Mouse (Mus musculus) urinary bladder, postnatal 36 days (tissue): Measurements from ENCODE around the gene Cd274.
"Not testable (repeated sequence)": the region's sequence is repeated elsewhere in the genome, so short reads cannot be mapped to it uniquely, and the experiment has no call there.

Experiments
- DNase-seq, 2 experiments: peaks; one replicate each; pipeline ENCODE4 v3.0.0; 2022; ENCODE audit warnings: low spot score in 2 of 2, mixed read lengths in 1 of 2

Cd274 gene

GRCm38 (mm10) chr19:29393333-29393732, 26.1 kb downstream of the Cd274 start:
- no peak for DNase-seq

- DNase-seq: no peak
These were observed 27.5 kb downstream of the Cd274 start for GRCm38 (mm10) chr19:29394721-29395120.

- no peak for DNase-seq
These were observed 29.1 kb downstream of the Cd274 start for GRCm38 (mm10) chr19:29396353-29396752.

GRCm38 (mm10) chr19:29399786-29400185, 32.5 kb downstream of the Cd274 start:
- no peak for DNase-seq

- DNase-seq: no peak
These were observed 33.2 kb downstream of the Cd274 start for GRCm38 (mm10) chr19:29400466-29400865.

GRCm38 (mm10) chr19:29402621-29403020, 35.4 kb downstream of the Cd274 start:
- DNase-seq: no peak

- no peak for DNase-seq
These were observed 36.0 kb downstream of the Cd274 start for GRCm38 (mm10) chr19:29403251-29403650.

GRCm38 (mm10) chr19:29405388-29405787, 38.1 kb downstream of the Cd274 start:
- DNase-seq: no peak

GRCm38 (mm10) chr19:29406042-29407017, 39.1 kb downstream of the Cd274 start:
- DNase-seq: no peak

- no peak for DNase-seq
These were observed 43.4 kb downstream of the Cd274 start, which contains the start of gene Pdcd1lg2 for GRCm38 (mm10) chr19:29410619-29411018. TSS of gene Pdcd1lg2 (plus strand) at chr19:29410919.

- DNase-seq: no peak
These were observed 45.5 kb downstream of the Cd274 start for GRCm38 (mm10) chr19:29412476-29413420.

GRCm38 (mm10) chr19:29414513-29414912, 47.3 kb downstream of the Cd274 start:
- DNase-seq: no peak

GRCm38 (mm10) chr19:29414917-29415316, 47.7 kb downstream of the Cd274 start:
- not testable (repeated sequence) for DNase-seq

- DNase-seq: no peak
These were observed 49.2 kb downstream of the Cd274 start for GRCm38 (mm10) chr19:29416393-29416902.

- DNase-seq: no peak
These were observed 49.9 kb downstream of the Cd274 start for GRCm38 (mm10) chr19:29417188-29417587.

- no peak for DNase-seq
These were observed 50.6 kb downstream of the Cd274 start for GRCm38 (mm10) chr19:29417894-29418293.

GRCm38 (mm10) chr19:29418661-29419115, 51.4 kb downstream of the Cd274 start:
- no peak for DNase-seq

GRCm38 (mm10) chr19:29419506-29419905, 52.3 kb downstream of the Cd274 start:
- no peak for DNase-seq

GRCm38 (mm10) chr19:29419946-29420345, 52.7 kb downstream of the Cd274 start:
- DNase-seq: no peak

GRCm38 (mm10) chr19:29420397-29420796, 53.1 kb downstream of the Cd274 start:
- no peak for DNase-seq

- DNase-seq: no peak
These were observed 54.9 kb downstream of the Cd274 start for GRCm38 (mm10) chr19:29422013-29422645.
